Mouse (Mus musculus) small intestine, adult 2 months (tissue): ENCODE measurements around the gene Glcci1.

Experiments
- CTCF ChIP-seq: fragments of 200-500 bp; IDR thresholded peaks from 2 replicates; pipeline ENCODE4 v1.5.1; 2012; ENCODE audit warnings: low read depth, mild to moderate bottlenecking, control low read depth, inconsistent platforms, low read length, moderate library complexity, mixed read lengths; ENCODE audit not compliant: insufficient replicate concordance, insufficient read length; ENCODE audit errors: extremely low read depth
- POLR2A ChIP-seq: fragments of 200-500 bp; IDR thresholded peaks from 2 replicates; pipeline ENCODE4 v1.6.1; 2012; ENCODE audit warnings: low read depth, mild to moderate bottlenecking, control low read depth, inconsistent platforms, low read length, moderate library complexity

DNA sequence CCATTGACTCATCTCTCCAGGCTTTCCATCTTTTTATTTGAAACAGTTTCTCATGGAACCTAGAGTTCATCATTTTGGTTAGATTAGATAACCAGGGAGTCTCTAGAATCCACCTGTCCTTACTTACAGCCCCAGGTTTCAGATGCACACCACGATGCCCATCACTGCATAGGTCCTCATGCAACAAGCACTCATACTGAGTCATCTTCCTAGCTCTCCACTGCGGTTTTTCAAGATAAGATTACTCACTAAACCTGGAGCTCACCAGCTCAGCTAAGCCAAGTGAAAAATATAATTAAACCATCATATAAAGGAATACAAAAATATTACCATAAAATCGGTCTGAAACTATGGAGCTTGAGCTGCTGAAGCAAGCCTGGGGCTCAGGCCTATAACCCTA lies 74.5 kb downstream of the Glcci1 start:
- no peak for TF ChIP-seq CTCF
- no peak for TF ChIP-seq POLR2A
